Mouse (Mus musculus): Measurements from ENCODE around the gene Ddr2.
A peak's percentile ranks its signal among the peaks of the same experiment; 100 is the strongest.
"Not testable (repeated sequence)": the region's sequence is repeated elsewhere in the genome, so short reads cannot be mapped to it uniquely, and the experiment has no call there.

Gene Ddr2

GRCm38 (mm10) chr1:170034961-170035360 is 75.6 kb downstream of the Ddr2 start:
- no peak for DNase-seq (ENCODE audit: low spot score)

GRCm38 (mm10) chr1:170031656-170032055 is 78.9 kb downstream of the Ddr2 start:
- DNase-seq (ENCODE audit: low spot score) = no peak

- no peak for DNase-seq (ENCODE audit: low spot score)
Measured at GRCm38 (mm10) chr1:170014784-170015183, 95.8 kb downstream of the Ddr2 start.

- DNase-seq (ENCODE audit: low spot score) = no peak
Measured at GRCm38 (mm10) chr1:170010716-170011505, 99.7 kb downstream of the Ddr2 start.

- DNase-seq (ENCODE audit: low spot score) = no peak
Measured at GRCm38 (mm10) chr1:170009296-170009695, 101.3 kb downstream of the Ddr2 start.

- DNase-seq (ENCODE audit: low spot score) = no peak
Measured at GRCm38 (mm10) chr1:170008432-170009220, 101.9 kb downstream of the Ddr2 start.

- DNase-seq (ENCODE audit: low spot score) = peak; percentile 54
Measured at GRCm38 (mm10) chr1:170006516-170006915, 104.0 kb downstream of the Ddr2 start.

GRCm38 (mm10) chr1:170005297-170005696 is 105.3 kb downstream of the Ddr2 start:
- no peak for DNase-seq (ENCODE audit: low spot score)

GRCm38 (mm10) chr1:169993901-169994300 is 116.7 kb downstream of the Ddr2 start:
- DNase-seq (ENCODE audit: low spot score) = not testable (repeated sequence)

- DNase-seq (ENCODE audit: low spot score) = no peak
Measured at GRCm38 (mm10) chr1:169986166-169986565, 124.4 kb downstream of the Ddr2 start.

- no peak for DNase-seq (ENCODE audit: low spot score)
Measured at GRCm38 (mm10) chr1:169977621-169978020, 132.9 kb downstream of the Ddr2 start.

- no peak for DNase-seq (ENCODE audit: low spot score)
Measured at GRCm38 (mm10) chr1:169971998-169972397, 138.6 kb downstream of the Ddr2 start.

GRCm38 (mm10) chr1:169970936-169971335 is 139.6 kb downstream of the Ddr2 start:
- DNase-seq (ENCODE audit: low spot score) = no peak

- DNase-seq (ENCODE audit: low spot score) = no peak
Measured at GRCm38 (mm10) chr1:169969516-169969886, 141.1 kb downstream of the Ddr2 start.

- DNase-seq (ENCODE audit: low spot score) = peak; percentile 99
Measured at GRCm38 (mm10) chr1:169968792-169969515, 141.6 kb downstream of the Ddr2 start, which contains the start of gene Hsd17b7. Hsd17b7 (minus strand) TSS chr1:169969241.

GRCm38 (mm10) chr1:169953106-169953505 is 157.5 kb downstream of the Ddr2 start:
- DNase-seq (ENCODE audit: low spot score) = no peak

GRCm38 (mm10) chr1:169952636-169953035 is 157.9 kb downstream of the Ddr2 start:
- no peak for DNase-seq (ENCODE audit: low spot score)

GRCm38 (mm10) chr1:169951561-169951960 is 159.0 kb downstream of the Ddr2 start:
- no peak for DNase-seq (ENCODE audit: low spot score)

GRCm38 (mm10) chr1:169950651-169951050 is 159.9 kb downstream of the Ddr2 start:
- DNase-seq (ENCODE audit: low spot score) = no peak

- no peak for DNase-seq (ENCODE audit: low spot score)
Measured at GRCm38 (mm10) chr1:169949981-169950380, 160.6 kb downstream of the Ddr2 start.

GRCm38 (mm10) chr1:169948866-169949265 is 161.7 kb downstream of the Ddr2 start:
- no peak for DNase-seq (ENCODE audit: low spot score)

GRCm38 (mm10) chr1:169948280-169948679 is 162.3 kb downstream of the Ddr2 start:
- DNase-seq (ENCODE audit: low spot score) = no peak
